Mouse (Mus musculus): Measurements from ENCODE around the gene Nfya.

The Nfya gene

GRCm38 (mm10) chr17:48431054-48431453 lies 21.3 kb upstream of the Nfya start:
- no peak for DNase-seq (ENCODE audit: low read depth, low spot score)

GRCm38 (mm10) chr17:48430394-48430793 lies 20.7 kb upstream of the Nfya start:
- DNase-seq (ENCODE audit: low read depth, low spot score) = peak; percentile 73

GRCm38 (mm10) chr17:48427852-48428530 lies 18.3 kb upstream of the Nfya start:
- no peak for DNase-seq (ENCODE audit: low read depth, low spot score)

GRCm38 (mm10) chr17:48426991-48427750 lies 17.5 kb upstream of the Nfya start:
- peak; percentile 76 for DNase-seq (ENCODE audit: low read depth, low spot score)

GRCm38 (mm10) chr17:48425823-48426612 lies 16.3 kb upstream of the Nfya start:
- no peak for DNase-seq (ENCODE audit: low read depth, low spot score)

- no peak for DNase-seq (ENCODE audit: low read depth, low spot score)
Observed at GRCm38 (mm10) chr17:48424237-48424636, 14.5 kb upstream of the Nfya start.

- DNase-seq (ENCODE audit: low read depth, low spot score) = no peak
Observed at GRCm38 (mm10) chr17:48419571-48419970, 9.9 kb upstream of the Nfya start.

GRCm38 (mm10) chr17:48418781-48419180 lies 9.1 kb upstream of the Nfya start:
- no peak for DNase-seq (ENCODE audit: low read depth, low spot score)

GRCm38 (mm10) chr17:48418174-48418573 lies 8.5 kb upstream of the Nfya start:
- no peak for DNase-seq (ENCODE audit: low read depth, low spot score)

GRCm38 (mm10) chr17:48417521-48417920 lies 7.8 kb upstream of the Nfya start:
- DNase-seq (ENCODE audit: low read depth, low spot score) = no peak

GRCm38 (mm10) chr17:48416425-48417195 lies 6.9 kb upstream of the Nfya start:
- no peak for DNase-seq (ENCODE audit: low read depth, low spot score)

- no peak for DNase-seq (ENCODE audit: low read depth, low spot score)
Observed at GRCm38 (mm10) chr17:48416011-48416410, 6.3 kb upstream of the Nfya start.

- DNase-seq (ENCODE audit: low read depth, low spot score) = no peak
Observed at GRCm38 (mm10) chr17:48411241-48411640, 1.5 kb upstream of the Nfya start.

GRCm38 (mm10) chr17:48410299-48410785 lies 636 bp upstream of the Nfya start:
- no peak for DNase-seq (ENCODE audit: low read depth, low spot score)

GRCm38 (mm10) chr17:48408526-48409291 lies 997 bp downstream of the Nfya start:
- DNase-seq (ENCODE audit: low read depth, low spot score) = no peak

- no peak for DNase-seq (ENCODE audit: low read depth, low spot score)
Observed at GRCm38 (mm10) chr17:48407910-48408525, 1.7 kb downstream of the Nfya start.

- no peak for DNase-seq (ENCODE audit: low read depth, low spot score)
Observed at GRCm38 (mm10) chr17:48407154-48407553, 2.6 kb downstream of the Nfya start.

GRCm38 (mm10) chr17:48404706-48405105 lies 5.0 kb downstream of the Nfya start:
- DNase-seq (ENCODE audit: low read depth, low spot score) = no peak

GRCm38 (mm10) chr17:48403848-48404247 lies 5.9 kb downstream of the Nfya start:
- no peak for DNase-seq (ENCODE audit: low read depth, low spot score)

- DNase-seq (ENCODE audit: low read depth, low spot score) = no peak
Observed at GRCm38 (mm10) chr17:48402751-48403150, 7.0 kb downstream of the Nfya start.
